35 mouse cellular contexts compared by ENCODE assay signal in genomic region chr9:114385160-114385559, GRCm38 (mm10). TPM values are rescaled to one million over a fixed set of nuclear protein-coding genes. Genes with fewer than 3 reads are reported as not detected.
DNase-seq lines count a peak whose midpoint lies in the region; ATAC-seq and TF ChIP-seq lines count a peak whose summit lies in the region.
"Had no signal": no experiment of that assay in that cellular context is flagged by ENCODE, and none has a peak within 500 bp of the region (broad histone marks: within the 10 kb centered on the region; RNA-seq: fewer than 3 reads in every experiment).

No protein-coding gene starts in this region.

- H3K4me3 ChIP-seq in kidney, embryonic 15.5 days (replicated peaks) = no peak overlapping the region
- peak overlapping the region; percentile 20; the same call in 1 of the 2 replicates for H3K4me3 ChIP-seq in E14TG2a.4 (replicated peaks; ENCODE audit: low read length)
- no peak overlapping the region for H3K4me3 ChIP-seq in ES-E14 (ENCODE audit: insufficient read depth in 1 of 2, low read depth in 1 of 2, low read length in 2 of 2, poor library complexity in 1 of 2, severe bottlenecking in 1 of 2)
- H3K4me3 ChIP-seq: embryonic facial prominence, embryonic 12.5 days; embryonic facial prominence, embryonic 15.5 days; forebrain, embryonic 13.5 days; heart, embryonic 12.5 days; heart, embryonic 15.5 days; hindbrain, embryonic 10.5 days; hindbrain, embryonic 13.5 days had no signal

- H3K4me2 ChIP-seq in kidney, embryonic 15.5 days = no peak overlapping the region
- H3K4me2 ChIP-seq: embryonic facial prominence, embryonic 12.5 days; embryonic facial prominence, embryonic 15.5 days; forebrain, embryonic 13.5 days; heart, embryonic 12.5 days; heart, embryonic 15.5 days; hindbrain, embryonic 13.5 days had no signal

- no peak for ATAC-seq in kidney, embryonic 15.5 days (replicated peaks; ENCODE audit: low FRiP score)
- ATAC-seq: CD4-positive, CD25-positive, alpha-beta regulatory T cell, adult 4 months; forebrain, embryonic 13.5 days; forebrain, postnatal 0 days; hindbrain, embryonic 16.5 days; Patski had no signal

- no peak for TF ChIP-seq CTCF in E14TG2a.4 (conservative IDR thresholded peaks at IDR 0.05; ENCODE audit: low read length)

- peaks cover 51% of the 10 kb centered on the region for H3K36me3 ChIP-seq in kidney, embryonic 15.5 days
- H3K36me3 ChIP-seq in E14TG2a.4 (ENCODE audit: insufficient read depth, low read length) = peaks cover 78% of the 10 kb centered on the region
- H3K36me3 ChIP-seq in ES-E14 (ENCODE audit: control insufficient read depth, insufficient read depth, low read length, poor library complexity, severe bottlenecking) = peaks cover 18% of the 10 kb centered on the region; the same call in 1 of the 2 replicates
- H3K36me3 ChIP-seq: hindbrain, embryonic 13.5 days had no signal

- peaks cover 28% of the 10 kb centered on the region for H3K4me1 ChIP-seq in kidney, embryonic 15.5 days
- H3K4me1 ChIP-seq in E14TG2a.4 (replicated peaks; ENCODE audit: low read depth, low read length) = peaks cover 54% of the 10 kb centered on the region
- peaks cover 0 to 7% of the 10 kb centered on the region in 2 experiments; a peak in 2 of 4 replicates for H3K4me1 ChIP-seq in ES-E14 (ENCODE audit: control insufficient read depth in 2 of 2, insufficient read depth in 2 of 2, low read length in 2 of 2, poor library complexity in 1 of 2)
- H3K4me1 ChIP-seq: forebrain, embryonic 13.5 days; hindbrain, embryonic 13.5 days had no signal

- H3K9me3 ChIP-seq in kidney, embryonic 15.5 days (replicated peaks) = no peaks in the 10 kb centered on the region; the same call in 1 of the 2 replicates
- no peaks in the 10 kb centered on the region for H3K9me3 ChIP-seq in E14TG2a.4 (ENCODE audit: low read length)
- H3K9me3 ChIP-seq in ES-E14 (ENCODE audit: control insufficient read depth, insufficient read depth, low read depth, low read length) = no peaks in the 10 kb centered on the region
- H3K9me3 ChIP-seq: embryonic facial prominence, embryonic 12.5 days; embryonic facial prominence, embryonic 15.5 days; forebrain, embryonic 13.5 days; heart, embryonic 12.5 days; heart, embryonic 15.5 days; hindbrain, embryonic 10.5 days; hindbrain, embryonic 13.5 days had no signal

- peak; percentile 58 for DNase-seq in kidney, adult 11 months
- no peak for DNase-seq in kidney, postnatal 4 days
- peak; percentile 69 for DNase-seq in kidney, adult 9 months
- DNase-seq in ES-E14 (ENCODE audit: low read depth, low spot score) = no peak
- no peak for DNase-seq in gastrocnemius, adult 18-20 months (ENCODE audit: low spot score)
- DNase-seq: adrenal gland, postnatal 10 days; adrenal gland, postnatal 36 days; cerebellum, adult 11 months; cerebellum, adult 2 months; cerebellum, adult 9-11 months; cerebellum, postnatal 25 days; forebrain, postnatal 0 days; gastrocnemius, postnatal 25 days; heart, adult 18-20 months; heart, postnatal 10 days; heart, postnatal 36 days had no signal

- 95% methylated on average over 10 of the region's 10 CpGs for WGBS in kidney, embryonic 15.5 days

- in situ Hi-C loops in ES-E14 (cut with MboI; ENCODE audit: low sequenced_read_pairs in 2 of 2, unreplicated experiment in 2 of 2) = no loop called here

- no peaks in the 10 kb centered on the region for H3K27me3 ChIP-seq in kidney, embryonic 15.5 days
- no peaks in the 10 kb centered on the region for H3K27me3 ChIP-seq in E14TG2a.4 (ENCODE audit: insufficient read depth, low read length)
- H3K27me3 ChIP-seq: embryonic facial prominence, embryonic 12.5 days; embryonic facial prominence, embryonic 15.5 days; forebrain, embryonic 13.5 days; heart, embryonic 12.5 days; heart, embryonic 15.5 days; hindbrain, embryonic 13.5 days; Patski had no signal

- no peak overlapping the region for H3K9ac ChIP-seq in kidney, embryonic 15.5 days
- no peak overlapping the region for H3K9ac ChIP-seq in ES-E14 (ENCODE audit: insufficient read depth, low read depth, low read length, poor library complexity, severe bottlenecking)
- H3K9ac ChIP-seq: embryonic facial prominence, embryonic 12.5 days; embryonic facial prominence, embryonic 15.5 days; forebrain, embryonic 13.5 days; forebrain, postnatal 0 days; heart, embryonic 12.5 days; heart, embryonic 15.5 days; hindbrain, embryonic 13.5 days had no signal

- no peak overlapping the region for H3K27ac ChIP-seq in kidney, embryonic 15.5 days
- no peak overlapping the region for H3K27ac ChIP-seq in ES-E14 (ENCODE audit: insufficient read depth, low read depth, low read length, poor library complexity, severe bottlenecking)
- H3K27ac ChIP-seq: embryonic facial prominence, embryonic 12.5 days; embryonic facial prominence, embryonic 15.5 days; forebrain, embryonic 13.5 days; heart, embryonic 15.5 days; hindbrain, embryonic 10.5 days; hindbrain, embryonic 13.5 days had no signal

TF ChIP-seq in ES-E14, 5 proteins besides CTCF, POLR2A, EP300 and RAD21:
- 0 out of 2 replicates have a peak, but pooled peaks have one; percentile 2 for TF ChIP-seq ZNF384 (IDR thresholded peaks at IDR 0.05; ENCODE audit: low read depth, low read length)
- TF ChIP-seq ZC3H11A (IDR thresholded peaks at IDR 0.05; ENCODE audit: borderline replicate concordance, low read depth, low read length) = no peak
- no peak for TF ChIP-seq HCFC1 (IDR thresholded peaks at IDR 0.05; ENCODE audit: borderline replicate concordance, insufficient read depth, low read length)

RNA-seq across cellular contexts. Expression of gene Crtap, which starts 5.3 kb away (rescaled TPM):
- polyA plus RNA-seq in kidney, embryonic 15.5 days (2015; fragmentation: Nextera tagmentation; extraction: Ambion mirVana) = 128 and 138 TPM in 2 replicates
- total RNA-seq in ES-E14 (2012; rRNA removed) = 106 and 148 TPM in 2 replicates
- 1 to 10 TPM; 7.1 to 8.0 TPM for total RNA-seq in gastrocnemius, adult 18-20 months (2021)

RNA-seq across cellular contexts. Expression of gene Glb1, which starts 15.7 kb away (rescaled TPM):
- polyA plus RNA-seq in kidney, embryonic 15.5 days (2015; fragmentation: Nextera tagmentation; extraction: Ambion mirVana) = 54.0 and 58.4 TPM in 2 replicates
- 36.0 and 44.6 TPM in 2 replicates for total RNA-seq in ES-E14 (2012; rRNA removed)
- total RNA-seq in gastrocnemius, adult 18-20 months (2021) = 1 to 10 TPM; 2.8 to 3.5 TPM

RNA-seq across cellular contexts. Expression of gene Tmppe, which starts 15.7 kb away (rescaled TPM):
- polyA plus RNA-seq in kidney, embryonic 15.5 days (2015; fragmentation: Nextera tagmentation; extraction: Ambion mirVana) = 11.0 and 12.5 TPM in 2 replicates
- total RNA-seq in ES-E14 (2012; rRNA removed) = 37.3 and 47.1 TPM in 2 replicates
- total RNA-seq in gastrocnemius, adult 18-20 months (2021) = 1 to 10 TPM; 1.3 TPM

RNA-seq across cellular contexts. Expression of gene Bcl2a1c, which starts 55.2 kb away (rescaled TPM):
- polyA plus RNA-seq in kidney, embryonic 15.5 days (2015; fragmentation: Nextera tagmentation; extraction: Ambion mirVana) = not detected in 2 replicates
- not detected in 2 replicates for total RNA-seq in ES-E14 (2012; rRNA removed)
- total RNA-seq in gastrocnemius, adult 18-20 months (2021) = not detected
- total RNA-seq: adrenal gland, adult 18-20 months; adrenal gland, postnatal 10 days; adrenal gland, postnatal 36 days; common myeloid progenitor, adult 5-6 weeks; forebrain, postnatal 0 days; G1E; gastrocnemius, adult 8-10 months; gastrocnemius, postnatal 25 days; heart, adult 18-20 months; heart, postnatal 10 days; heart, postnatal 36 days had no signal
- polyA plus RNA-seq: C2C12; cerebellum, adult 2 months; embryonic facial prominence, embryonic 12.5 days; embryonic facial prominence, embryonic 15.5 days; forebrain, embryonic 13.5 days; forebrain, postnatal 0 days; frontal cortex, adult 2 months; G1E; gonadal fat pad, adult 2 months; heart, embryonic 12.5 days; heart, embryonic 15.5 days; hindbrain, embryonic 10.5 days; hindbrain, embryonic 13.5 days; hindbrain, embryonic 16.5 days; Patski had no signal

Comparison
In these comparisons a context has a peak if more than half of its experiments do, and no peak if none do; other contexts are left out.
1. DNase-seq: peak in kidney, adult 11 months (single experiment) and kidney, adult 9 months (single experiment); none in kidney, postnatal 4 days (0 of 2), ES-E14 (single experiment) and gastrocnemius, adult 18-20 months (single experiment).
2. RNA of gene Crtap, which starts 5.3 kb away (total RNA-seq): 106 to 148 TPM in ES-E14; 7.1 to 8.0 TPM in gastrocnemius, adult 18-20 months; every median in the first group is over 10 times any median in the second.
3. RNA of gene Tmppe, which starts 15.7 kb away (total RNA-seq): 37.3 to 47.1 TPM in ES-E14; 1.3 TPM in gastrocnemius, adult 18-20 months; every median in the first group is over 10 times any median in the second.